Mouse (Mus musculus) mature B cell (primary cell): Measurements from ENCODE around the gene Gigyf2.
"Not testable (repeated sequence)": the region's sequence is repeated elsewhere in the genome, so short reads cannot be mapped to it uniquely, and the experiment has no call there.

Experiments used
- in situ Hi-C: fragments of 300-500 bp; cut with MboI; formaldehyde crosslinking; loops from 2 replicates; pipeline ENCODE4 v1.14.3; 2019

Gigyf2 gene

GRCm38 (mm10) chr1:87447183-87448104, 120.6 kb downstream of the Gigyf2 start:
- in situ Hi-C loops = loop anchor here (25.0 kb wide), 1 partner anchor 490 kb away; no protein-coding TSS in a partner anchor

- in situ Hi-C loops = loop anchor here (25.0 kb wide), 1 partner anchor 488 kb away; no protein-coding TSS in a partner anchor
These were observed 122.6 kb downstream of the Gigyf2 start for GRCm38 (mm10) chr1:87449432-87449831.

GRCm38 (mm10) chr1:87456425-87456824, 129.6 kb downstream of the Gigyf2 start:
- in situ Hi-C loops = no loop called here

- in situ Hi-C loops = no loop called here
These were observed 131.2 kb downstream of the Gigyf2 start for GRCm38 (mm10) chr1:87458045-87458444.

- in situ Hi-C loops = not testable (repeated sequence)
These were observed 133.1 kb downstream of the Gigyf2 start for GRCm38 (mm10) chr1:87459856-87460255.

- in situ Hi-C loops = no loop called here
These were observed 140.7 kb downstream of the Gigyf2 start for GRCm38 (mm10) chr1:87467469-87467868.

- in situ Hi-C loops = no loop called here
These were observed 141.5 kb downstream of the Gigyf2 start for GRCm38 (mm10) chr1:87468321-87468720.

GRCm38 (mm10) chr1:87469971-87470370, 143.2 kb downstream of the Gigyf2 start, which contains the start of gene Snorc:
Gene Snorc, plus strand, starts transcription at chr1:87470271.
- in situ Hi-C loops = not testable (repeated sequence)

- in situ Hi-C loops = no loop called here
These were observed 145.1 kb downstream of the Gigyf2 start for GRCm38 (mm10) chr1:87471914-87472313.

- in situ Hi-C loops = no loop called here
These were observed 145.8 kb downstream of the Gigyf2 start for GRCm38 (mm10) chr1:87472576-87472975.

GRCm38 (mm10) chr1:87475076-87475895, 148.5 kb downstream of the Gigyf2 start:
- in situ Hi-C loops = no loop called here

GRCm38 (mm10) chr1:87482546-87482945, 155.7 kb downstream of the Gigyf2 start:
- in situ Hi-C loops = no loop called here

- in situ Hi-C loops = no loop called here
These were observed 159.6 kb downstream of the Gigyf2 start for GRCm38 (mm10) chr1:87486386-87486785.

- in situ Hi-C loops = no loop called here
These were observed 165.5 kb downstream of the Gigyf2 start for GRCm38 (mm10) chr1:87492285-87492684.

GRCm38 (mm10) chr1:87493542-87493941, 166.7 kb downstream of the Gigyf2 start:
- in situ Hi-C loops = no loop called here
